Mouse (Mus musculus) spleen, adult 2 months (tissue): Measurements from ENCODE around the gene Desi1. TPM values are rescaled to one million over a fixed set of nuclear protein-coding genes. Genes with fewer than 3 reads are reported as not detected.

Experiments
- DNase-seq, 2 experiments: peaks; one replicate each; pipeline versions ENCODE4 v3.0.0 to v3.0.0-alpha.2; 2012 to 2021; ENCODE audit warnings: low spot score in 2 of 2, low read depth in 1 of 2
- H3K27ac ChIP-seq: fragments of 200-500 bp; 2 replicates; pipeline ENCODE4 v1.5.1; 2012; ENCODE audit warnings: low read length, inconsistent platforms; ENCODE audit not compliant: insufficient read depth
- H3K27me3 ChIP-seq: fragments of 200-500 bp; 2 replicates; pipeline ENCODE4 v1.6.1; 2012; ENCODE audit warnings: mild to moderate bottlenecking, moderate library complexity, low read length, inconsistent platforms; ENCODE audit not compliant: control insufficient read depth, insufficient read depth
- H3K36me3 ChIP-seq: fragments of 200-500 bp; 2 replicates; pipeline ENCODE4 v1.6.1; 2012; ENCODE audit warnings: mild to moderate bottlenecking, low read length, inconsistent platforms; ENCODE audit not compliant: control insufficient read depth, insufficient read depth
- H3K4me1 ChIP-seq: fragments of 200-500 bp; 2 replicates; pipeline ENCODE4 v1.6.1; 2011; ENCODE audit warnings: inconsistent platforms; ENCODE audit not compliant: control insufficient read depth, insufficient read depth, insufficient read length
- H3K4me3 ChIP-seq: fragments of 200-500 bp; 2 replicates; pipeline ENCODE4 v1.5.1; 2011; ENCODE audit warnings: mild to moderate bottlenecking, inconsistent platforms; ENCODE audit not compliant: insufficient read depth, insufficient read length; ENCODE audit errors: extremely low read depth
- CTCF ChIP-seq: fragments of 200-500 bp; IDR thresholded peaks from 2 replicates; pipeline ENCODE4 v1.5.1; 2011; ENCODE audit warnings: mild to moderate bottlenecking, inconsistent platforms; ENCODE audit not compliant: insufficient read depth, insufficient read length, insufficient replicate concordance; ENCODE audit errors: extremely low read depth
- POLR2A ChIP-seq: fragments of 200-500 bp; IDR thresholded peaks from 2 replicates; pipeline ENCODE4 v1.6.1; 2011; ENCODE audit warnings: low read depth, low read length, inconsistent platforms
- WGBS: fragments of 180-500 bp; shearing (Covaris S2); methylation state at CpG from one replicate; pipeline ENCODE4 v1.1.7; 2018; 5-methylcytosine and 5-hydroxymethylcytosine counted together
- polyA plus RNA-seq: library from polyadenylated mRNA; depleted of rRNA; stranded (reverse); fragments of >200 nt; gene quantifications from 2 replicates; pipeline ENCODE4 v1.2.3, GENCODE M21; 2012; rRNA removed

Desi1 gene
- 15.4 and 18.1 TPM in 2 replicates for polyA plus RNA-seq

GRCm38 (mm10) chr15:82033762-82034161 is at the start of gene Desi1:
Desi1 (minus strand) TSS chr15:82033862.
- H3K27me3 ChIP-seq: no peaks in the 10 kb centered on the region
- no peak within 1 kb of the TSS for H3K4me3 ChIP-seq
- no peaks in the 10 kb centered on the region for H3K4me1 ChIP-seq
- TF ChIP-seq POLR2A (no peak), CTCF (no peak)
- H3K27ac ChIP-seq: no peak within 1 kb of the TSS
- H3K36me3 ChIP-seq: peaks cover 28% of the 10 kb centered on the region
- 92% methylated on average over 4 of the region's 4 CpGs for WGBS
- no peak for DNase-seq

- H3K27ac ChIP-seq: no peak overlapping the region
- no peaks in the 10 kb centered on the region for H3K27me3 ChIP-seq
- WGBS: 32% methylated on average over 7 of the region's 7 CpGs
- no peaks in the 10 kb centered on the region for H3K36me3 ChIP-seq
- H3K4me3 ChIP-seq: no peak overlapping the region
- DNase-seq: peak; percentile 15 to 33
- H3K4me1 ChIP-seq: no peaks in the 10 kb centered on the region
- TF ChIP-seq POLR2A (no peak), CTCF (peak; percentile 44; the same call in 1 of the 2 replicates)
Observed at GRCm38 (mm10) chr15:82081161-82081560, 47.5 kb upstream of the Desi1 start.

- no peak for TF ChIP-seq CTCF
- no peak for TF ChIP-seq POLR2A
- Histone ChIP-seq H3K27me3 (no peaks in the 10 kb centered on the region), H3K36me3 (no peaks in the 10 kb centered on the region), H3K27ac (no peak overlapping the region), H3K4me3 (no peak overlapping the region), H3K4me1 (no peaks in the 10 kb centered on the region)
- WGBS: 61% methylated on average over 10 of the region's 10 CpGs
- no peak for DNase-seq
Observed at GRCm38 (mm10) chr15:82079883-82080282, 46.2 kb upstream of the Desi1 start.

GRCm38 (mm10) chr15:82073490-82073889 is 39.8 kb upstream of the Desi1 start:
- 0 out of 2 replicates have a peak, but pooled peaks cover 4% of the 10 kb centered on the region for H3K27me3 ChIP-seq
- TF ChIP-seq CTCF (no peak), POLR2A (no peak)
- WGBS: 82% methylated on average over 7 of the region's 7 CpGs
- no peak overlapping the region for H3K4me3 ChIP-seq
- no peak overlapping the region for H3K27ac ChIP-seq
- no peak for DNase-seq
- no peaks in the 10 kb centered on the region for H3K36me3 ChIP-seq
- peaks cover 2% of the 10 kb centered on the region; the same call in 1 of the 2 replicates for H3K4me1 ChIP-seq

- no peak for DNase-seq
- Histone ChIP-seq H3K4me3 (no peak overlapping the region), H3K4me1 (peaks cover 2% of the 10 kb centered on the region; the same call in 1 of the 2 replicates), H3K36me3 (no peaks in the 10 kb centered on the region), H3K27me3 (0 out of 2 replicates have a peak, but pooled peaks cover 4% of the 10 kb centered on the region), H3K27ac (no peak overlapping the region)
- 91% methylated on average over 26 of the region's 26 CpGs for WGBS
- TF ChIP-seq POLR2A: no peak
- TF ChIP-seq CTCF: no peak
Observed at GRCm38 (mm10) chr15:82071816-82072469, 38.3 kb upstream of the Desi1 start.

- WGBS: 40% methylated on average over 40 of the region's 40 CpGs
- Histone ChIP-seq H3K36me3 (no peaks in the 10 kb centered on the region), H3K27ac (no peak within 1 kb of the TSS), H3K27me3 (0 out of 2 replicates have a peak, but pooled peaks cover 4% of the 10 kb centered on the region), H3K4me3 (no peak within 1 kb of the TSS), H3K4me1 (peaks cover 2% of the 10 kb centered on the region; the same call in 1 of the 2 replicates)
- TF ChIP-seq POLR2A: no peak
- no peak for TF ChIP-seq CTCF
- DNase-seq: no peak
Observed at GRCm38 (mm10) chr15:82069898-82070297, 36.2 kb upstream of the Desi1 start, which contains the start of gene Mei1. Mei1 (plus strand) TSS chr15:82069996.

- TF ChIP-seq CTCF (peak; percentile 49; the same call in 1 of the 2 replicates), POLR2A (no peak)
- 0 out of 2 replicates have a peak, but pooled peaks cover 4% of the 10 kb centered on the region for H3K27me3 ChIP-seq
Observed at GRCm38 (mm10) chr15:82065511-82065910, 31.8 kb upstream of the Desi1 start.

More at GRCm38 (mm10) chr15:82065511-82065910, 31.8 kb upstream of the Desi1 start:
- peaks cover 2% of the 10 kb centered on the region; the same call in 1 of the 2 replicates for H3K4me1 ChIP-seq
- no peaks in the 10 kb centered on the region for H3K36me3 ChIP-seq
- peak in 1 of 2 experiments; percentile 43 for DNase-seq
- no peak overlapping the region for H3K27ac ChIP-seq
- no peak overlapping the region for H3K4me3 ChIP-seq
- 24% methylated on average over 7 of the region's 7 CpGs for WGBS
